Mouse (Mus musculus) erythroblast, embryonic 14.5 days (primary cell): ENCODE measurements around the gene Clec2i. TPM values are rescaled to one million over a fixed set of nuclear protein-coding genes. Genes with fewer than 3 reads are reported as not detected.

Source experiments
- H3K27me3 ChIP-seq: 2 replicates; pipeline ENCODE4 v1.6.1; 2012; ENCODE audit warnings: inconsistent platforms; ENCODE audit not compliant: control insufficient read depth
- H3K36me3 ChIP-seq: 2 replicates; pipeline ENCODE4 v1.6.1; 2012; ENCODE audit warnings: mild to moderate bottlenecking, inconsistent platforms; ENCODE audit not compliant: control insufficient read depth
- H3K4me1 ChIP-seq: 2 replicates; pipeline ENCODE4 v1.6.1; 2012; ENCODE audit warnings: inconsistent platforms; ENCODE audit not compliant: control insufficient read depth
- H3K4me3 ChIP-seq: replicated peaks from 2 replicates; pipeline ENCODE3; 2012; ENCODE audit warnings: moderate library complexity, mild to moderate bottlenecking, inconsistent platforms
- H3K9me3 ChIP-seq: 2 replicates; pipeline ENCODE4 v1.6.1; 2012; ENCODE audit warnings: low read length, inconsistent platforms, mixed read lengths; ENCODE audit not compliant: control insufficient read depth
- GATA1 ChIP-seq: IDR thresholded peaks from 2 replicates; pipeline ENCODE4 v1.6.1; 2012; ENCODE audit warnings: low read length, inconsistent platforms, mixed read lengths
- TAL1 ChIP-seq: IDR thresholded peaks from 3 replicates; pipeline ENCODE4 v1.6.1; 2012; ENCODE audit warnings: low read length, inconsistent platforms, mixed read lengths
- polyA plus RNA-seq: library from polyadenylated mRNA; stranded (reverse); fragments of >175 nt; gene quantifications from 2 replicates; pipeline ENCODE4 v1.2.3, GENCODE M21; 2012

Gene Clec2i
- polyA plus RNA-seq, 1 experiment: not detected

DNA sequence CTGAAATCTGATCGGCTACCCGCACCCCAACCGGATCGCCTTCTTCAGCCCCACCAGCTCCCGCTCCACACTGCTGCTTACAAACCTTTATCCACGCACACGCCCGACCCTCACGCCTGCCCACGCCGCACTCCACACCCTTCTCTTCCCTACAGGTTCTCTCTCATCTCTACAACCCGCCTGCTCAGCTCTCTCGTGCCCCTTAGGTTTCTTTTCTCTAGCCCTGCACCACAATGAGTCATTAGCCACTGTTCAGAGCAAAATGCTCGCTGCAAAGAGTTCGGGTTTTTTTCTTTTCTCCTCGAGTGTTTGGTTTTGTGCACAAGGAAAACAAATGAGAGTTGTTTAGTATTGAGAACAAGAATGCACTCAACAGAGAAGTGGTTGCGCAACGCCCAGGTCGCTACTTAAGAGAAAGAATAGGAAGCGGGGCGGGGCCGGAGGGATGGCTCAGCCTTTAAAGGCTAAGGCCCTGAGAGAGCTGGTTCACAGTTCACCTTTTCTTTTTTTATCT is 43.9 kb upstream of the Clec2i start:
- Histone ChIP-seq H3K4me1 (peaks cover 57% of the 10 kb centered on the region), H3K27me3 (peaks cover 4% of the 10 kb centered on the region), H3K36me3 (no peaks in the 10 kb centered on the region), H3K9me3 (no peaks in the 10 kb centered on the region), H3K4me3 (peak overlapping the region; percentile 80)
- TF ChIP-seq TAL1: no peak
- TF ChIP-seq GATA1: no peak

DNA sequence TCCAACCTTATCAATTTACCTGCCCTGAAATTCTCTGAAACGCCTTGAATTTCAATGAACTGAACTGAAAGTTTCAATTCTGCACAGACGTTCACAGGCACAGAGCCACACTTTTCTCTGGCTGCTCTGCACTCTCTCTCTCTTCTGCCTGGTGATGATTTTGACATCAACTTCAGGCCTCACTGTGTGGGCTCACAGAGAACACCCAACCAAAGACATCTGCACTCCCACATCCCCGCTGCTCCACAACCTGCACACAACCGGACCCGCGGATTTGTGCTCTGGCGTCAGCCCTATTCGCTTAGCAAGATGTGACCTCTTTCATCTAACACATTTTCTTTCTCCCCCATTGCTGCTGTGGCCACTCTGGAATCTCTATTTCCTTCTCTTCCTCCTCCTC is 43.3 kb upstream of the Clec2i start:
- H3K4me3 ChIP-seq: peak overlapping the region; percentile 22

DNA sequence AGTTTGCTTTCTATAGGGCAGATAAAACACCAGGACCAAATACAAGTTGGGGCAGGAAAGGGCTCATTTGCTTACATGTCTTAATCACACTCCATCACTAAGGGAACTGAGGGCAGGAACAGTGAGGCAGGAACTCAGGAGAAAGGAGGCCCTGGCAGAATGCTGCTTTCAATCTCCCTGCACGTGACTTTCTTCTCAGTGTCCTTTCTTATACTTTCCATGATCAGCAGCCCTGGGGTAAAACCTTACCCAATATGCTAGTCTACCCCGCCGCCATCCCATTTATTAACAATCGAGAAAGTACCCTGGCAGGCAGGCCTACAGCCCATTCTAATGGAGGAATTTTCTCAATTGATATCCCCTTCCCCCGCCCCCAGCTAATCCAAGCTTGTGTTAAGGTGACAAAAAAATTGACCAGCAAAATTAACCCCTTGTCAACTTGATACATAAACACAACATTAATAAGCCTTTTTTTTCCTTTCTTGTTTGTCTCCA is 42.8 kb upstream of the Clec2i start:
- TF ChIP-seq TAL1 (no peak), GATA1 (no peak)
- H3K36me3 ChIP-seq: no peaks in the 10 kb centered on the region
- H3K27me3 ChIP-seq: peaks cover 4% of the 10 kb centered on the region
- peaks cover 46% of the 10 kb centered on the region for H3K4me1 ChIP-seq
- no peaks in the 10 kb centered on the region for H3K9me3 ChIP-seq
- H3K4me3 ChIP-seq: no peak overlapping the region

More for the DNA sequence above, 43.3 kb upstream of the Clec2i start:
- TF ChIP-seq TAL1 (no peak), GATA1 (no peak)
- H3K36me3 ChIP-seq: no peaks in the 10 kb centered on the region
- H3K4me1 ChIP-seq: peaks cover 51% of the 10 kb centered on the region
- H3K9me3 ChIP-seq: no peaks in the 10 kb centered on the region
- peaks cover 4% of the 10 kb centered on the region for H3K27me3 ChIP-seq

DNA sequence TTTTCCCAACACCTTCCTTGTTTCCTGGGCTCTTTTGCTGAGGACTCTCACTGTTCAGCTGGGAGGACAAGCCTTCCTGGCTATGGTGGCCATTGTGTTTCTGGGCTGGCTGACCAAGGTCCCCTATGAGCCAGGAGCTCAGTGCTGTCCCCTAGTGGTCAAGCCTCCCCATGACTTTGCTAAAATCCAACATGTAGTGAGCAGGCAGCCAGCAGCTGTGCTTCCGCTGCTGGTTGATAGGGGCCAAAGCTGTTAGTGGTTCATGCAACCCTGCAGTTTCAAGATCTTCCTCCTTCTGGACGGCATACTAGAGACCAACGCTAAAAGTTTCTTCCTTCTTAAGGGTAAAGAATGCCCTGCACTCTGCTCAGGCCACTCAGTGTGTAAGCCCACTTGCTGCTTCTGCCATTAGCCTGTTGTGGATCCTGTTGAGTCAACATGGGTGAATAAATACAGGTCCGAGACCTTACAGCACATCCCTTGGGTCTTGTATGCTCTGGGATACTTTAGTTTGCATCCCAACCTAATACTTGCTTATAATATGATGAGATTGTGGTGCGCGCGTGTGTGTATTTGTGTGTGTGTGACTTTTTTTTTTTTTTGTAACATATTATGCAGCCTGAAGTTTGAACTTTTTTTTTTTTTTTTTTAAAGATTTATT is 41.9 kb upstream of the Clec2i start:
- TF ChIP-seq TAL1 (no peak), GATA1 (no peak)
- H3K36me3 ChIP-seq: no peaks in the 10 kb centered on the region
- H3K9me3 ChIP-seq: no peaks in the 10 kb centered on the region
- peaks cover 41% of the 10 kb centered on the region for H3K4me1 ChIP-seq
- peak overlapping the region; percentile 10 for H3K4me3 ChIP-seq
- peaks cover 4% of the 10 kb centered on the region for H3K27me3 ChIP-seq

- Histone ChIP-seq H3K4me1 (peaks cover 41% of the 10 kb centered on the region), H3K9me3 (no peaks in the 10 kb centered on the region), H3K27me3 (peaks cover 4% of the 10 kb centered on the region), H3K36me3 (no peaks in the 10 kb centered on the region), H3K4me3 (no peak overlapping the region)
- no peak for TF ChIP-seq GATA1
- TF ChIP-seq TAL1: no peak
These were observed 41.3 kb upstream of the Clec2i start for GRCm38 (mm10) chr6:128845998-128846542.

- peaks cover 31% of the 10 kb centered on the region for H3K4me1 ChIP-seq
- no peaks in the 10 kb centered on the region for H3K36me3 ChIP-seq
- H3K4me3 ChIP-seq: no peak overlapping the region
- TF ChIP-seq TAL1 (no peak), GATA1 (no peak)
- H3K9me3 ChIP-seq: no peaks in the 10 kb centered on the region
- peaks cover 4% of the 10 kb centered on the region for H3K27me3 ChIP-seq
These were observed 40.0 kb upstream of the Clec2i start for GRCm38 (mm10) chr6:128847401-128847800.

DNA sequence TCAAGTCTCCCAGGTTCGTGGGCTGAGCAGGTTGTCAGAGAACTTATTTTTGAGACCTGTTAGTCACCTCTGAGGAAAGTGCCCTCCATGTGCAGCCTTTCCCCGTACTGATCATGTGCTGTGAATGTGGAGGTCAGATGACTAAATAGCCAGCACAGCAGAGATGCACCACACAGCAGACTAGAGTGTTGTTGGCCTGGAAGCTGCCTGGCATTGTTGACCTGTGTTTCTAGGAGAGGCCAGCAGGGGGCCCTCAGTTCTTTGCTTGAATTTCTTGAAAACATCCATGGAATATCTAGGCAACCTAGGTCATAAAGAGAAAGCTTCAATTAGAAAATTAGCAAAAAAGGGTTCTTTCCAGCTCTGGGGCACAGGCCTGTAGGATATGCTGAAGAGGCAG is 37.5 kb upstream of the Clec2i start:
- Histone ChIP-seq H3K4me1 (peaks cover 9% of the 10 kb centered on the region), H3K4me3 (no peak overlapping the region), H3K9me3 (no peaks in the 10 kb centered on the region), H3K27me3 (no peaks in the 10 kb centered on the region), H3K36me3 (no peaks in the 10 kb centered on the region)
- TF ChIP-seq TAL1 (no peak), GATA1 (no peak)

GRCm38 (mm10) chr6:128850671-128851070 is 36.7 kb upstream of the Clec2i start:
- H3K4me1 ChIP-seq: peaks cover 3% of the 10 kb centered on the region
- H3K36me3 ChIP-seq: no peaks in the 10 kb centered on the region
- no peaks in the 10 kb centered on the region for H3K27me3 ChIP-seq
- H3K9me3 ChIP-seq: no peaks in the 10 kb centered on the region
- H3K4me3 ChIP-seq: no peak overlapping the region
- TF ChIP-seq TAL1 (no peak), GATA1 (no peak)

DNA sequence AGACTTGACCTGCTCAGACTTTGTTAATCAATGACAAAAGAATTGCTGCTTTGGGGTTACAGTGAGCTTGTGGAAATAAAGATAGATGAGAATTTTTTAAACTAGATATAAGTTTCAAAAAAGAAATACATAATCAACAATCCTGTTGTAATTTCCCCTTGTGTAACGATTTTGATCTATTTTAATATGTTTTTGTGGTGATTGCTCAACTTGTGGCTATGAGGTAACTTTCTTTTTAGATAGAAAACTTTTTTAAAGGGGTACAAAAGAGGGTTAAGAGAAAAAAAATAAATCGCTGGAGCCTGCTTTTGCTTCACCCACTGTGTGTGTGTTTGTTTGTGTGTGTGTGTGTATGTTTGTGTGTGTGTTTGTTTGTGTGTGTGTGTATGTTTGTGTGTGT is 36.2 kb upstream of the Clec2i start:
- H3K9me3 ChIP-seq: no peaks in the 10 kb centered on the region
- no peaks in the 10 kb centered on the region for H3K36me3 ChIP-seq
- no peak for TF ChIP-seq TAL1
- TF ChIP-seq GATA1: no peak
- no peaks in the 10 kb centered on the region for H3K27me3 ChIP-seq
- H3K4me1 ChIP-seq: peaks cover under 1% of the 10 kb centered on the region; the same call in 1 of the 2 replicates
- no peak overlapping the region for H3K4me3 ChIP-seq

DNA sequence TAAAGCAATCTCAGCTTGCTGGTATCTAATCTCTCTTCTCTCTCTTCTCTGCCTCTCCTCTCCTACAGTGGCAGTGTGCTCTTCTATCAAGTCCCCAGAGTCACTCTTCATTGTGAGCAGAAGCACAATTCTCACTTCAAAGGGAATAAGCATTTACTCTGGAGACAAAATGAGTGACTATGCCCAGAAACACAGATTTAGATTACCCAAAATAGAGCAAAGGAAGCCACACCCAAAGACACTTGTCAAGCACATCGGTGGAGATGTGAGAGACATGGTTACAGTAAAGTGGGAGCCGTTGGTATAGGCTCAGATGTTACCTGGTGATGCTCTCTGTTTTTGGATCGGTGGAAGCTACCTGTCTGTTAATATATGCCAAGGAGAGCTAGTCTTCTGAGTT is 34.6 kb upstream of the Clec2i start:
- no peak for TF ChIP-seq GATA1
- no peak for TF ChIP-seq TAL1

More for the DNA sequence above, 34.6 kb upstream of the Clec2i start:
- no peaks in the 10 kb centered on the region for H3K27me3 ChIP-seq
- no peaks in the 10 kb centered on the region for H3K36me3 ChIP-seq
- H3K4me1 ChIP-seq: no peaks in the 10 kb centered on the region
- H3K9me3 ChIP-seq: no peaks in the 10 kb centered on the region
- H3K4me3 ChIP-seq: no peak overlapping the region
